Mouse (Mus musculus) CH12.LX (cell line): ENCODE results near the gene Tapbpl. TPM values are rescaled to one million over a fixed set of nuclear protein-coding genes. Genes with fewer than 3 reads are reported as not detected.

Experiments
- DNase-seq: peaks from one replicate; pipeline ENCODE4 v3.0.0-alpha.2; 2013; ENCODE audit errors: extremely low read depth
- H3K27ac ChIP-seq: 2 replicates; pipeline ENCODE4 v1.5.1; 2012; ENCODE audit warnings: low read depth, mild to moderate bottlenecking, control low read depth, moderate library complexity; ENCODE audit not compliant: insufficient read depth
- H3K27me3 ChIP-seq: replicated peaks from 2 replicates; pipeline ENCODE3; 2012; ENCODE audit warnings: inconsistent platforms
- H3K36me3 ChIP-seq, 2 experiments: replicated peaks in 1 of 2; 2 replicates each; pipeline versions ENCODE3 to v1.6.1; 2012; ENCODE audit warnings: inconsistent platforms in 1 of 2, low read length in 1 of 2, mild to moderate bottlenecking in 1 of 2, mixed read lengths in 1 of 2, moderate library complexity in 1 of 2; ENCODE audit not compliant: control insufficient read depth in 1 of 2, insufficient read depth in 1 of 2
- H3K4me1 ChIP-seq, 2 experiments: 2 replicates each; pipeline ENCODE4 v1.6.1; 2012; ENCODE audit warnings: inconsistent platforms in 1 of 2, moderate library complexity in 1 of 2; ENCODE audit not compliant: insufficient read depth in 2 of 2, control insufficient read depth in 1 of 2
- H3K4me2 ChIP-seq: 2 replicates; pipeline ENCODE4 v1.6.1; 2012; ENCODE audit warnings: low read depth, mild to moderate bottlenecking, control low read depth; ENCODE audit not compliant: poor library complexity, insufficient read depth, severe bottlenecking
- H3K4me3 ChIP-seq, 3 experiments: fragments of 150-350 bp in 1 of 3; sonication (generic) in 1 of 3; replicated peaks in 1 of 3; 2 replicates each; pipeline versions ENCODE3 to v1.5.1; 2011 to 2012; ENCODE audit warnings: low read depth in 2 of 3, low read length in 2 of 3, mild to moderate bottlenecking in 2 of 3, moderate library complexity in 2 of 3, control low read depth in 1 of 3, improper control_type of control experiment in 1 of 3, inconsistent platforms in 1 of 3, mixed read lengths in 1 of 3; ENCODE audit not compliant: poor library complexity in 1 of 3
- H3K79me2 ChIP-seq: replicated peaks from 2 replicates; pipeline ENCODE4 v1.6.1; 2012; ENCODE audit warnings: mild to moderate bottlenecking, moderate library complexity; ENCODE audit not compliant: control insufficient read depth, poor library complexity, insufficient read depth, severe bottlenecking; ENCODE audit errors: extremely low read depth
- H3K9ac ChIP-seq: 2 replicates; pipeline ENCODE4 v1.6.1; 2012; ENCODE audit warnings: low read depth, mild to moderate bottlenecking, control low read depth, moderate library complexity; ENCODE audit not compliant: insufficient read depth
- H3K9me3 ChIP-seq: replicated peaks from 2 replicates; pipeline ENCODE3; 2012; ENCODE audit warnings: low read length, inconsistent platforms, mixed read lengths
- BHLHE40 ChIP-seq: IDR thresholded peaks from 2 replicates; pipeline ENCODE4 v1.6.1; 2011; ENCODE audit warnings: mild to moderate bottlenecking, low read depth, low read length, improper control_type of control experiment
- CHD1 ChIP-seq: IDR thresholded peaks from 2 replicates; pipeline ENCODE4 v1.6.1; 2012; ENCODE audit warnings: low read depth, low read length, improper control_type of control experiment, inconsistent platforms
- CHD2 ChIP-seq: IDR thresholded peaks from 2 replicates; pipeline ENCODE4 v1.6.1; 2011; ENCODE audit warnings: low read length, improper control_type of control experiment
- CTCF ChIP-seq, 2 experiments: IDR thresholded peaks in 1 of 2; conservative IDR thresholded peaks in 1 of 2; 2 replicates each; pipeline ENCODE4 v1.5.1; 2011 to 2012; ENCODE audit warnings: low read depth in 2 of 2, low read length in 2 of 2, improper control_type of control experiment in 1 of 2, inconsistent platforms in 1 of 2, mild to moderate bottlenecking in 1 of 2, moderate library complexity in 1 of 2
- E2F4 ChIP-seq: IDR thresholded peaks from 2 replicates; pipeline ENCODE4 v1.6.1; 2011; ENCODE audit warnings: low read depth, low read length, improper control_type of control experiment; ENCODE audit not compliant: insufficient replicate concordance
- EP300 ChIP-seq: IDR thresholded peaks from 2 replicates; pipeline ENCODE4 v1.6.1; 2011; ENCODE audit warnings: low read length, improper control_type of control experiment
- ETS1 ChIP-seq: conservative IDR thresholded peaks from 2 replicates; pipeline ENCODE4 v1.6.1; 2012; ENCODE audit warnings: low read depth, mild to moderate bottlenecking, inconsistent platforms, low read length, improper control_type of control experiment, moderate library complexity
- HCFC1 ChIP-seq: IDR thresholded peaks from 2 replicates; pipeline ENCODE4 v1.6.1; 2012; ENCODE audit warnings: low read depth, mild to moderate bottlenecking, inconsistent platforms, low read length, improper control_type of control experiment
- JUND ChIP-seq: conservative IDR thresholded peaks from 2 replicates; pipeline ENCODE4 v1.6.1; 2011; ENCODE audit warnings: low read depth, low read length, improper control_type of control experiment
- KAT2A ChIP-seq: IDR thresholded peaks from 2 replicates; pipeline ENCODE4 v1.6.1; 2012; ENCODE audit warnings: low read length, improper control_type of control experiment, inconsistent platforms; ENCODE audit not compliant: insufficient replicate concordance
- MAFK ChIP-seq: IDR thresholded peaks from 2 replicates; pipeline ENCODE4 v1.6.1; 2011; ENCODE audit warnings: low read length, improper control_type of control experiment; ENCODE audit not compliant: insufficient replicate concordance
- MAX ChIP-seq: IDR thresholded peaks from 2 replicates; pipeline ENCODE4 v1.6.1; 2011; ENCODE audit warnings: low read length, improper control_type of control experiment
- MEF2A ChIP-seq: IDR thresholded peaks from 2 replicates; pipeline ENCODE4 v1.6.1; 2014; ENCODE audit warnings: low read depth, mild to moderate bottlenecking, inconsistent platforms, low read length, improper control_type of control experiment, borderline replicate concordance
- MXI1 ChIP-seq: IDR thresholded peaks from 2 replicates; pipeline ENCODE4 v1.6.1; 2011; ENCODE audit warnings: mild to moderate bottlenecking, low read depth, low read length, improper control_type of control experiment
- MYC ChIP-seq: IDR thresholded peaks from 2 replicates; pipeline ENCODE4 v1.6.1; 2011; ENCODE audit warnings: low read depth, mild to moderate bottlenecking, improper control_type of control experiment, low read length
- POLR2A ChIP-seq: IDR thresholded peaks from 2 replicates; pipeline ENCODE4 v1.6.1; 2011; ENCODE audit warnings: low read depth, mild to moderate bottlenecking, improper control_type of control experiment, low read length
- POLR2AphosphoS2 ChIP-seq: IDR thresholded peaks from 2 replicates; pipeline ENCODE4 v1.6.1; 2011; ENCODE audit warnings: low read depth, low read length, improper control_type of control experiment
- RAD21 ChIP-seq: IDR thresholded peaks from 2 replicates; pipeline ENCODE4 v1.6.1; 2011; ENCODE audit warnings: low read depth, mild to moderate bottlenecking, low read length, improper control_type of control experiment, moderate library complexity
- RCOR1 ChIP-seq: conservative IDR thresholded peaks from 2 replicates; pipeline ENCODE4 v1.6.1; 2012; ENCODE audit warnings: low read depth, mild to moderate bottlenecking, inconsistent platforms, low read length, improper control_type of control experiment
- TBP ChIP-seq: conservative IDR thresholded peaks from 2 replicates; pipeline ENCODE4 v1.6.1; 2011; ENCODE audit warnings: low read depth, low read length, improper control_type of control experiment
- TCF12 ChIP-seq: IDR thresholded peaks from 2 replicates; pipeline ENCODE4 v1.6.1; 2014; ENCODE audit warnings: low read depth, mild to moderate bottlenecking, inconsistent platforms, low read length, improper control_type of control experiment
- UBTF ChIP-seq: IDR thresholded peaks from 2 replicates; pipeline ENCODE4 v1.6.1; 2012; ENCODE audit warnings: low read depth, mild to moderate bottlenecking, inconsistent platforms, low read length, improper control_type of control experiment, moderate library complexity
- USF2 ChIP-seq: conservative IDR thresholded peaks from 2 replicates; pipeline ENCODE4 v1.6.1; 2011; ENCODE audit warnings: low read depth, low read length, improper control_type of control experiment
- ZC3H11A ChIP-seq: IDR thresholded peaks from 2 replicates; pipeline ENCODE4 v1.6.1; 2012; ENCODE audit warnings: low read depth, mild to moderate bottlenecking, inconsistent platforms, low read length, improper control_type of control experiment
- dilution Hi-C: fragments of 300-500 bp; cut with MboI; formaldehyde crosslinking; loops from 2 replicates; pipeline ENCODE4 v1.14.3; 2020; ENCODE audit warnings: low sequenced_read_pairs; ENCODE audit not compliant: extremely low pct_unique_long_range_greater_than_20kb, extremely low pct_ligation_motif_present
- in situ Hi-C: fragments of 300-500 bp; cut with MboI; formaldehyde crosslinking; loops from 3 replicates; pipeline ENCODE4 v1.14.3; 2019; ENCODE audit warnings: low sequenced_read_pairs, low pct_ligation_motif_present, low pct_unique_long_range_greater_than_20kb, mixed read lengths
- polyA plus RNA-seq: library from polyadenylated mRNA; unstranded; fragments of >175 nt; gene quantifications from 2 replicates; pipeline ENCODE4 v1.2.1, GENCODE M21; 2012; ENCODE audit warnings: low read depth; ENCODE audit not compliant: insufficient read length
- total RNA-seq, 2 experiments: library from RNA; depleted of rRNA; stranded (reverse); fragments of 300-350 nt in 1 of 2; fragments of >200 nt in 1 of 2; gene quantifications; 2 replicates each; pipeline ENCODE4 v1.2.3; 2012 to 2014

Gene Tapbpl
- total and polyA plus RNA-seq, 3 experiments, result 16.7 to 19.4 (median 17.7) TPM

- dilution Hi-C loops (no loop called here), in situ Hi-C loops (no loop called here)
- H3K4me3 ChIP-seq, result no peak overlapping the region
- no peaks in the 10 kb centered on the region for H3K79me2 ChIP-seq
- no peak overlapping the region for H3K27ac ChIP-seq
- peaks cover 8% of the 10 kb centered on the region for H3K9me3 ChIP-seq
- peak; percentile 21 for DNase-seq
- no peak overlapping the region for H3K9ac ChIP-seq
- H3K4me2 ChIP-seq, result no peak overlapping the region
- no peaks in the 10 kb centered on the region for H3K36me3 ChIP-seq
- H3K27me3 ChIP-seq, result no peaks in the 10 kb centered on the region
- H3K4me1 ChIP-seq, result peaks cover 4 to 26% of the 10 kb centered on the region in 2 experiments
- 0 out of 2 replicates have a peak, but pooled peaks have one; percentile 25 for TF ChIP-seq MEF2A
- no peak for TF ChIP-seq MYC
- no peak for TF ChIP-seq MAX
- no peak for TF ChIP-seq CTCF (conservative IDR thresholded peaks at IDR 0.05 in 1 of 2, IDR thresholded peaks at IDR 0.05 in 1 of 2; ENCODE audit: low read depth in 2 of 2, low read length in 2 of 2)
- no peak for TF ChIP-seq KAT2A
Measured at GRCm38 (mm10) chr6:125253863-125254715, 22.4 kb upstream of the Tapbpl start.

- no peaks in the 10 kb centered on the region for H3K79me2 ChIP-seq
- TF ChIP-seq CHD1 (no peak), TCF12 (no peak), USF2 (no peak), POLR2AphosphoS2 (no peak), TBP (no peak), MAFK (no peak), E2F4 (no peak), CTCF (conservative IDR thresholded peaks at IDR 0.05 in 1 of 2, IDR thresholded peaks at IDR 0.05 in 1 of 2; ENCODE audit: low read depth in 2 of 2, low read length in 2 of 2) (no peak), MXI1 (no peak), RAD21 (no peak), POLR2A (no peak), ZC3H11A (no peak), UBTF (no peak), ETS1 (no peak), EP300 (no peak), JUND (no peak), BHLHE40 (no peak), CHD2 (no peak), RCOR1 (no peak), HCFC1 (no peak)
- H3K36me3 ChIP-seq, result no peaks in the 10 kb centered on the region
- in situ Hi-C loops (no loop called here), dilution Hi-C loops (no loop called here)
- H3K27ac ChIP-seq, result no peak overlapping the region
- H3K9ac ChIP-seq, result no peak overlapping the region
- no peak for DNase-seq
- no peak overlapping the region for H3K4me2 ChIP-seq
- H3K4me3 ChIP-seq, result no peak overlapping the region
- no peaks in the 10 kb centered on the region for H3K27me3 ChIP-seq
- peaks cover 8% of the 10 kb centered on the region for H3K9me3 ChIP-seq
- peaks cover 4 to 26% of the 10 kb centered on the region in 2 experiments for H3K4me1 ChIP-seq
Measured at GRCm38 (mm10) chr6:125252711-125253110, 21.1 kb upstream of the Tapbpl start.
